Mouse (Mus musculus) olfactory bulb, adult 2 months (tissue): ENCODE results near the gene Tfcp2.

Source experiments
- CTCF ChIP-seq: fragments of 200-500 bp; IDR thresholded peaks from 2 replicates; pipeline ENCODE4 v1.5.1; 2012; ENCODE audit warnings: low read depth, mild to moderate bottlenecking, low read length, moderate library complexity; ENCODE audit not compliant: insufficient read depth
- POLR2A ChIP-seq: fragments of 200-500 bp; IDR thresholded peaks from 2 replicates; pipeline ENCODE4 v1.6.1; 2012; ENCODE audit warnings: mild to moderate bottlenecking, low read depth, low read length, moderate library complexity; ENCODE audit not compliant: insufficient read depth

DNA sequence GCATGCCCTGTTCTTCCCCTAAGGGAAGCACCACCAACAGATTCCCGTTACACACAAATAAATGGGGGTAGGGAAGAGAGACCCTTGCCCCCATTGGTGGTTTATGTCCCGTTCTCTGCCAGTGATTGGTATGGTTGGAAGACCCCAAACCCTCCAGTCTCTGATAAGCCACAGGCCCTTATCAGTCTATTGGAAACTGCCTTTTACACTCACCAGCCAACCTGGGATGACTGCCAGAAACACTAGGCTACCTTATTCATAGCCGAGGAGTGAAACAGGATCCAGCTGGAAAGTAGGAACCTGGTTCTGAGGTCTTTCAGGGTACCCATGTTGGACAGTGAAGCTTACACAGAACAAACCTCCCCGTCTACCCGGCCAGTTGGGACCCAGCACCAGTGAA is 4.2 kb upstream of the Tfcp2 start:
- TF ChIP-seq CTCF (no peak), POLR2A (no peak)
